Mouse (Mus musculus): Measurements from ENCODE around the gene Mdga1. TPM values are rescaled to one million over a fixed set of nuclear protein-coding genes. Genes with fewer than 3 reads are reported as not detected.

The Mdga1 gene
- total RNA-seq, 2 experiments from 2014 or later = 27.8 to 32.7 TPM

DNA sequence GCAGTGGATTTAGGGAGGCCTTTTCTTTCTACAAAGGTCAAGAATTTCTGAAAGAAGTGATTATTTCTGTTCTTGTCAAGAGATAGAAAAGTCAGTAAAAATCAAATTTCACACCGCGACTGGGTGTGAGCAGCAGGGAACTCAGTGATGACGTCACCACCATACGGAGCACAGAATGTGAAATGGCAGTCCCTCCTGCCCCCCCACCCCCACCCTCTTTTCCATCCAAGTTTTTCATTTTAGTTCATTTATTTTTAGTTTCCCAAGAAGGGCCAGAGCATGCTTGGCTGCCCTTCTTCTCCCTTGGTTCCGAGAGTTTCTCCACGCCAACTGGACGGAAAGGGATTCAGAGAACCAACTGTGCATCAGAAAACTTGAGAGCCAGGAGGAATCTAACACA is 27.8 kb upstream of the Mdga1 start:
- Histone ChIP-seq H3K4me3 (no peak overlapping the region), H3K27ac (no peak overlapping the region)
- DNase-seq (ENCODE audit: extremely low spot score in 1 of 2, low spot score in 2 of 2) = no peak
- intact Hi-C loops (cut with DNase I) = no loop called here
- TF ChIP-seq CTCF (IDR thresholded peaks at IDR 0.05) = no peak

- no peak for DNase-seq (ENCODE audit: extremely low spot score in 1 of 2, low spot score in 2 of 2)
- no peak overlapping the region for H3K27ac ChIP-seq
- no peak for TF ChIP-seq CTCF (IDR thresholded peaks at IDR 0.05)
- intact Hi-C loops (cut with DNase I) = no loop called here
- no peak overlapping the region for H3K4me3 ChIP-seq
Observed at GRCm38 (mm10) chr17:29995986-29996385, 26.1 kb upstream of the Mdga1 start.

DNA sequence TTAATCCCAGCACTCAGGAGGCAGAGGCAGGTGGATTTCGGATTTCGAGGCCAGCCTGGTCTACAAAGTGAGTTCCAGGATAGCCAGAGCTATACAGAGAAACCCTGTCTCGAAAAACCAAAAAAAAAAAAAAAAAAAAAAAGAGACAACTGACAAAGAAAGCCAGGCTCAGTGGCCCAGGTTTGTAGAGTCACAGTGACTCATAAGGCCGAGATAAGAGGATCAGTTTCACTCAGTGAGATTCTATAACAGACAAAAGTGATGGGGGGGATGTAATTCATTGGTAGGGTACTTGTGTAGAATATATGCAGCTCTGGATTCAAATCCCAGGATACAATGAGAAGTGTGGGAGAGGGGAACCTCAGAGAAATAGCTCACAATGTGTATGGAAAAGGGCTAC is 24.6 kb upstream of the Mdga1 start:
- DNase-seq (ENCODE audit: extremely low spot score in 1 of 2, low spot score in 2 of 2) = no peak
- TF ChIP-seq CTCF (IDR thresholded peaks at IDR 0.05) = no peak
- intact Hi-C loops (cut with DNase I) = no loop called here
- H3K27ac ChIP-seq = no peak overlapping the region
- H3K4me3 ChIP-seq = no peak overlapping the region

DNA sequence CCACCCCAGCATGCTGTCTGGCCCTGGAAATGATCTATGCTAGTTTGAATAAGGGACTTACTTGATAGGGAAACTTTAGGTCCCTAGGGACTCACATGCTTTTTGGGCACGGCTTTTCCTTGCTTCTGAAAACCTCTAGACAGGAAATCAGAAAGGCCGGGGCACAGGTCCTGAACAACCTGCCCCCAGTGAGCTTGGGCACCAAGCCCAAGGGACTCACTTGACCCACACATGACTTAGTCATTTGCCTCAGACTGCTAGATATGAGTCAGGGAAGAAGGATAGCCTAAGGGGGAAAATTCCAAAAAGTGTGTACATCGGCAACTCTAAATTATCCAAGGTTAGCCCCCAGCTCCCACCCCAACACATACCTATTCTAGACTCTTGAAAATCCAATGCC is 24.1 kb upstream of the Mdga1 start:
- DNase-seq (ENCODE audit: extremely low spot score in 1 of 2, low spot score in 2 of 2) = no peak
- Histone ChIP-seq H3K4me3 (no peak overlapping the region), H3K27ac (no peak overlapping the region)
- intact Hi-C loops (cut with DNase I) = no loop called here
- no peak for TF ChIP-seq CTCF (IDR thresholded peaks at IDR 0.05)

GRCm38 (mm10) chr17:29993488-29993887 is 23.6 kb upstream of the Mdga1 start:
- intact Hi-C loops (cut with DNase I) = no loop called here
- no peak for TF ChIP-seq CTCF (IDR thresholded peaks at IDR 0.05)

DNA sequence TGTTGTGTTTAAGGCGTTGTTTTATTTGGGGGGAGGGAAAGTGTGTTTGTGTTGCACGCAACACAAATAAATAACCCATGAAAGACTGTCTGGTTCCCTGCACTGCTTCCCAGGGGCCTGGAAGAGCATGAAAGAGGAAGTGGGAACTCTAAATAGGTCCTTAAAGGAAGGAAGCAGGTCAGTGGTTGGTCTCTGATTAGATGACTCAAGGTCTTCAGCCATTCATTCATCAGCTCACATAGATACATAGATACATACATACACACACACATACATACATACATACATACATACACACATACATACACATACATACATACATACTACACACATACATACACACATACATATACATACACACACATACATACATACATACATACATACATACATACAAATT is 21.0 kb upstream of the Mdga1 start:
- intact Hi-C loops (cut with DNase I) = no loop called here
- TF ChIP-seq CTCF (IDR thresholded peaks at IDR 0.05) = no peak
- no peak for DNase-seq (ENCODE audit: extremely low spot score in 1 of 2, low spot score in 2 of 2)
- Histone ChIP-seq H3K4me3 (no peak overlapping the region), H3K27ac (no peak overlapping the region)

More at GRCm38 (mm10) chr17:29993488-29993887, 23.6 kb upstream of the Mdga1 start:
- peak; percentile 29 to 41 for DNase-seq (ENCODE audit: extremely low spot score in 1 of 2, low spot score in 2 of 2)
- no peak overlapping the region for H3K4me3 ChIP-seq
- no peak overlapping the region for H3K27ac ChIP-seq

DNA sequence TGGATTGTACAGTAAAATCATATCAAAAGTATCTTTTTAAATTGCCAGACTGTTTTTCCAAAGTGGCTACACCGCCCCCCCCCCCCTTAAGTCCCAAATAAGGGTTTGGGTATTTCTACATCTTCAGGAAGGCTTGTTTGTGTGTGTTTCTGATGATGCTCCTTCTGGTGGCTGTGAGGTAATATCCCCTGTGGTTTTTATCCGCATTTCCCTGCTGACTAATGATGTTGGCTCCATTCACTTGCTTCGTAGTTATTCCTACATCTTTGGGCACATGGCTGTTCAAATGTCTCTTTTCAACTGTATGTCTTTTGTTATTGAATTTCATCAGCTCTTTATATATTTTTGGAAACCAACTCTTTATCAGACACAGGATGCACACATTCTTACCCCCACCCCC is 20.2 kb upstream of the Mdga1 start:
- no peak for DNase-seq (ENCODE audit: extremely low spot score in 1 of 2, low spot score in 2 of 2)
- intact Hi-C loops (cut with DNase I) = no loop called here
- H3K4me3 ChIP-seq = no peak overlapping the region
- H3K27ac ChIP-seq = no peak overlapping the region
- no peak for TF ChIP-seq CTCF (IDR thresholded peaks at IDR 0.05)

DNA sequence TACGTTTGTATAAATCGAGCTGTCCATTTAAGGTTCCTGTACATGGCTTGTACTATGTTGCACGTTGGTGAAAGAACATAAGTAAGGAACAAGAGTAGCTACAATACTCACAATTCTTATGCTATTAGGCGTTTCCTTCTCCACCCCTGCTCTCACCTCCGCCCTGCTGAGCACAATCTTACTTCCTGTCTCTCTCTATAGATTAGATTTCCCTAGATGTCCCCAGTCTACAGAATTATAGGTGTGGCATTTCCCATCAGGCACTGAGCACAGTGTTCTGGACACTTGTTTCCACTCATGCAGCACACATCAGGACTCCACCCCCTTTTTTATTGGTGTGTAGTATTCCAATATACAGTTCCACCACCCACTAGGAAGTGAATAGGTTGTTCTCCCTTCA is 19.8 kb upstream of the Mdga1 start:
- no peak overlapping the region for H3K27ac ChIP-seq
- H3K4me3 ChIP-seq = no peak overlapping the region
- no peak for TF ChIP-seq CTCF (IDR thresholded peaks at IDR 0.05)
- intact Hi-C loops (cut with DNase I) = no loop called here
- DNase-seq (ENCODE audit: extremely low spot score in 1 of 2, low spot score in 2 of 2) = no peak

DNA sequence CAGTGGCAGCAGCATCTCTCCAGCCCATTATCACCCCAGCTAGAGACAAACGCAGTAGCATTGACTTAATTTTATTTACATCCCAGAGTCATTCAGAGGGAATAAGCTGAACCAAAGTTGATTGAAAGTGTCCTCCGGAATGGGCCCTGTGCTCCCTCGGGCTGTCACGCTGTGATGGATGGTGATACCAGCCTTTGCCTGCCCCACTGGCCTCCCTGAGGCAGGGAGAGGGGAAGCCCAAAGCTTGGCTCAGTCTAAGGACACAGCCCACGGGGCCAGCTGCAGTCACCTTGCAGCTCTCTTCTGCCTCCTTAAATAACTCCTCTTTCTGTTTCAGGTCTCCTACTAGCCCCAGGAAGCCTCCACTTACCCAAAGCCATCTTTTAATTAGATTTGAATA is 18.3 kb upstream of the Mdga1 start:
- no peak for TF ChIP-seq CTCF (IDR thresholded peaks at IDR 0.05)
- intact Hi-C loops (cut with DNase I) = no loop called here
- Histone ChIP-seq H3K4me3 (no peak overlapping the region), H3K27ac (no peak overlapping the region)
- no peak for DNase-seq (ENCODE audit: extremely low spot score in 1 of 2, low spot score in 2 of 2)

- Histone ChIP-seq H3K4me3 (no peak overlapping the region), H3K27ac (no peak overlapping the region)
- DNase-seq (ENCODE audit: extremely low spot score in 1 of 2, low spot score in 2 of 2) = no peak
- intact Hi-C loops (cut with DNase I) = no loop called here
- TF ChIP-seq CTCF (IDR thresholded peaks at IDR 0.05) = no peak
Observed at GRCm38 (mm10) chr17:29985534-29985933, 15.6 kb upstream of the Mdga1 start.

DNA sequence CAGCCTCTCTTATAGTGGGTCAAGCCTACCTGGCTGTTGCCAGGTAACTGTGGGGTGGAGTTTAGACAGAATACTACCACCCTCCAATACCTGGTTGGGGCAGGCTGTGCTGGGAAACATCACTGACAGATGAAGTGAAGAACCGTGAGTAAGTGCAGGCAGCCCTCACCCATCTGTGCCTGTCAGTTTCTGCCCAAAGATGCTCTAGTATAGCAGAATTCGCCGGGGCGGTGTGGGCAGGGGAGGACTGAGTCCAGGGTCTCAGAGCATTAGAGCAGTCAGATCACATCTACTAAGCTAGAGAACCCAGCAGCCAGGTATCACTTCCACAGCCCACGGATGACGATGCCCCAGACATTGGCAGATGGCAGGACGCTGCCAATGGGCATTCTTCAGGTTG is 15.0 kb upstream of the Mdga1 start:
- no peak for DNase-seq (ENCODE audit: extremely low spot score in 1 of 2, low spot score in 2 of 2)
- no peak overlapping the region; the same call in 1 of the 2 replicates for H3K27ac ChIP-seq
- intact Hi-C loops (cut with DNase I) = no loop called here
- TF ChIP-seq CTCF (IDR thresholded peaks at IDR 0.05) = no peak
- no peak overlapping the region for H3K4me3 ChIP-seq

- DNase-seq (ENCODE audit: extremely low spot score in 1 of 2, low spot score in 2 of 2) = no peak
- intact Hi-C loops (cut with DNase I) = no loop called here
- Histone ChIP-seq H3K27ac (no peak overlapping the region), H3K4me3 (no peak overlapping the region)
- TF ChIP-seq CTCF (IDR thresholded peaks at IDR 0.05) = no peak
Observed at GRCm38 (mm10) chr17:29983190-29983589, 13.3 kb upstream of the Mdga1 start.

GRCm38 (mm10) chr17:29981568-29981967 is 11.7 kb upstream of the Mdga1 start:
- intact Hi-C loops (cut with DNase I) = no loop called here
- no peak overlapping the region for H3K27ac ChIP-seq
- DNase-seq (ENCODE audit: extremely low spot score in 1 of 2, low spot score in 2 of 2) = no peak
- TF ChIP-seq CTCF (IDR thresholded peaks at IDR 0.05) = no peak
- H3K4me3 ChIP-seq = no peak overlapping the region

GRCm38 (mm10) chr17:29979841-29980240 is 10.0 kb upstream of the Mdga1 start:
- TF ChIP-seq CTCF (IDR thresholded peaks at IDR 0.05) = no peak
- intact Hi-C loops (cut with DNase I) = loop anchor here (5.0 kb wide), 1 partner anchor 217 kb away; no protein-coding TSS in a partner anchor
- Histone ChIP-seq H3K4me3 (no peak overlapping the region), H3K27ac (no peak overlapping the region)
- no peak for DNase-seq (ENCODE audit: extremely low spot score in 1 of 2, low spot score in 2 of 2)
